Mouse (Mus musculus): ENCODE data around the gene Vmp1. TPM values are rescaled to one million over a fixed set of nuclear protein-coding genes. Genes with fewer than 3 reads are reported as not detected.

Vmp1 gene
- polyA plus RNA-seq, 1 experiment from 2014 or later = 144 TPM

DNA sequence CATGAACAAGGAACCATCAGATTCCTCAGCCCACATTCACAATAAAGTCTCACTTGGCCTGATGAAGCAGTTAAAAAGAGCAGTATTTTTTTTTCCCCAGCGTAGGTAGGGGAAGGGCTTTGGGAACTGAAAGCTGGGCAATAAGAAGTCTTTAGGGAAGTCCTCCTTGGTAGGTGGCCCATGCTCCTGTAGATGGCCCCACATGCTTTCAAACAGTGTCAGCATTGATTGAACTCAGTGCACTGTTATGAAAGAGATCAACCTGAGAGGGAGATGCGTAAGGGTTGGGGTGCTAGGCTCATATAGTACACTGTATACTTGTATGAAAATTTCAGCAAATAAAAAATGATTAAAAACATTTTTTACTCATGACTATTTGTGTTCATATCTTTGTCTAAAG, 8.3 kb upstream of the Vmp1 start:
- Histone ChIP-seq H3K4me3 (replicated peaks) (no peak overlapping the region), H3K27me3 (no peaks in the 10 kb centered on the region), H3K9ac (no peak overlapping the region), H3K36me3 (peaks cover 94% of the 10 kb centered on the region), H3K4me2 (no peak overlapping the region), H3K27ac (0 out of 2 replicates have a peak overlapping the region, but pooled peaks have one; percentile 0), H3K4me1 (peaks cover 4% of the 10 kb centered on the region), H3K9me3 (replicated peaks) (no peaks in the 10 kb centered on the region)
- 88% methylated on average over 2 of the region's 2 CpGs for WGBS
- ATAC-seq (replicated peaks; ENCODE audit: low FRiP score) = no peak

DNA sequence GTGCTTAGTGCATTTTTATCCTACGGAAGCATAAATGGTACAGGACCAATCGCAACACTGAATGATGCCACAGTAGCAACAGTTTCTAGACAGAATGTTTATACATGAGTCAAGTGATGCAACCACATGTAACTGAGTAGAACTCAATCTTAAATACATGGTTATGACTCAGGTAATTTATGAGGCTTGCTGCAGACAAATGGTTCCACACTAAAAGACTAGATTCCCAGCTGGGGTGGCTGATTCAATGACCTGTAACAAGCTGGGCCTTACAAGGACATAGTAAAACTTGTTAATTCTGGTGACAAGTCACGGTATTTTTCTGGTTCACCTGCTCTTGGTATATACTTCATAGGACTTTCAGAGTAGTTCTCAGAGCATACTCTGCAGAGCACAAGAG, 7.8 kb upstream of the Vmp1 start:
- no peak for ATAC-seq (replicated peaks; ENCODE audit: low FRiP score)
- no peaks in the 10 kb centered on the region for H3K27me3 ChIP-seq
- no peak overlapping the region for H3K4me2 ChIP-seq
- H3K4me1 ChIP-seq = peaks cover 6% of the 10 kb centered on the region
- peak overlapping the region; percentile 0; the same call in 1 of the 2 replicates for H3K27ac ChIP-seq
- no peak overlapping the region for H3K9ac ChIP-seq
- H3K4me3 ChIP-seq (replicated peaks) = no peak overlapping the region
- WGBS = 71% methylated on average over 3 of the region's 3 CpGs
- H3K36me3 ChIP-seq = peaks cover 92% of the 10 kb centered on the region
- no peaks in the 10 kb centered on the region for H3K9me3 ChIP-seq (replicated peaks)

DNA sequence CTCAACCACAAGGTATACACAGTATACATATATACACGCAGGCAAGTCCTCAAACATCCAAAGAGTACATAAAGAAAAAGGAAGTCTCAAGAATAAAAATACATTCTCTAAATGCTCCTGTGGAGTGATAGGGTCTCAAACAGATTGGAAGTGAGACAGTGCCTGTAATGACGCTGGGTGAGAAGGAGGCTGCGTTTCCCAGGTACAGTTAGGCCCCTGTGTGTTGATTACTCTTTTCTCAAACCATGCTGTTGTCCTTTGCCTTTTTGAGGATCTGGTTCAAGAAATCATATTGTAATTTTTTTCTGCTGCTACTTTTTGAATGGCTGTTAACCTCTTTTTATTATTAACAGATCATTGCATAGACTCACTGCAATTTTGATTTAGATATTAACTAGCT, 6.7 kb upstream of the Vmp1 start:
- WGBS = 89% methylated on average over 3 of the region's 3 CpGs
- Histone ChIP-seq H3K27me3 (no peaks in the 10 kb centered on the region), H3K36me3 (peaks cover 83% of the 10 kb centered on the region), H3K4me2 (no peak overlapping the region), H3K9me3 (replicated peaks) (no peaks in the 10 kb centered on the region), H3K4me1 (peaks cover 13% of the 10 kb centered on the region), H3K9ac (no peak overlapping the region), H3K27ac (peak overlapping the region; percentile 48), H3K4me3 (replicated peaks) (no peak overlapping the region)
- ATAC-seq (replicated peaks; ENCODE audit: low FRiP score) = no peak

DNA sequence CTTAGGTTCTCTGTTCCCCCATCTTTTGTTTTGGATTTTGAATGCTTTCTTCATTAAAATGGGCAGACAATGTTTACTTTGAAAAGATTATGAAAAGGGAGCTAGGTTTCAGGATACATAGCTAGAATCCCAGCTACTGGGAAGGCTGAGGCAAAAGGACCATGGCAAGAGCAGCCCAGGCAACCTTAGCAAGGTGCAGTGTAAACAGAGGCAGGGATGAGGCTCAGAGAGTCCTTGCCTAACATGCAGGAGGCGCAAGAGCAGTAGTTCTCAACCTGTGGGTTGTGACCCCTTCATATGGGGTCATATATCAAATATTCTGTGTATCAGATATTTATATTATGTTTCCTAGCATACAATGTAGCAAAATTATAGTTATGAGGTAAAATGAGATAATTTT, 1.7 kb upstream of the Vmp1 start:
- Histone ChIP-seq H3K9ac (peak overlapping the region; percentile 89; the same call in 1 of the 2 replicates), H3K4me1 (peaks cover 37% of the 10 kb centered on the region), H3K36me3 (peaks cover 34% of the 10 kb centered on the region), H3K27ac (peak overlapping the region; percentile 41; the same call in 1 of the 2 replicates), H3K4me2 (peak overlapping the region; percentile 88), H3K9me3 (replicated peaks) (no peaks in the 10 kb centered on the region), H3K27me3 (no peaks in the 10 kb centered on the region), H3K4me3 (replicated peaks) (peak overlapping the region; percentile 91)
- ATAC-seq (replicated peaks; ENCODE audit: low FRiP score) = no peak
- WGBS = 84% methylated on average over 1 of the region's 1 CpGs

DNA sequence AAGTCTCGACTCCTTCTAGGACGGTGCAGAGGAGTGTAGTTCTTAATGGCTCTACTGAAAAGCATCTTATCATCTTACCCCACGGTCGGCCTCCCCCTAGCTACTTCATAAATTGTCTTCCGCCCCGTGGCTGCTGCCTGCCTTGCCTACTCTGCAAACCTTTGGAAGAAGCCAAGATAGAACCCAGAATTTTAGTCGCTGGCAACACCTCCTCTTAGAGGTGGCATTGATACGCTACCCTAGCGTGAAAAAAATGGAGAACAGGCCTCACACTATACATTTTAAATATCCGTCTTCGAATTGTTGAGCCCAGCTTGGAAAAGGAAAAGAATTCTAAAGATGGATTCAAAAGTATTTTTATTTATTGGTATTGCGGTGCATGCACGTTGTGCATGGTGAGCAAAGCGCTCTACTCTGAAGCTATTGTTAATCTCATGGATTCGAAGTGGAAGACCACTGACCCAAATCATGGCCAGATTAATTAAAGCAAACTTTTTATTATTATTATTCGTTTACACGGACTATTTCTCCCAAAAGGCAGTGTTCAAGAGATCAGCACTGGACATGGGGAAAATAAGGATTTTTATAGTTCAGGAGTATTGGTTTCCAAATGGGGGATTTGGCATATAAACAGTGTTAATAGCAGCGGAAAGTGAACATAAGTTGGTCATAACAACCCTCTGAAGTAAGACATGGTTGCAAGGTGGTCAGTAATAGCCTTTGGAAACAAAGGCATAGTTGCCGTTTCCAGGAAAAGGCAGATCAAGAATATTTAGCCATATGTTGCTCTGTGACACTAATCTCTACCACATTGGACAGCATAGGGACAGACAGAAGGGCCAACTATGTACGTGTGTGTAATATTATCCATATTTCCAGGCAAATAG, 733 bp upstream of the Vmp1 start:
- peaks cover 41% of the 10 kb centered on the region for H3K4me1 ChIP-seq
- H3K9me3 ChIP-seq (replicated peaks) = no peaks in the 10 kb centered on the region
- 7% methylated on average over 20 of the region's 20 CpGs for WGBS
- peak overlapping the region; percentile 98 for H3K27ac ChIP-seq
- no peaks in the 10 kb centered on the region for H3K27me3 ChIP-seq
- peak overlapping the region; percentile 88 for H3K4me2 ChIP-seq
- H3K4me3 ChIP-seq (replicated peaks) = peak overlapping the region; percentile 91
- H3K36me3 ChIP-seq = peaks cover 24% of the 10 kb centered on the region
- 0 out of 2 replicates have a peak, but pooled peaks have one; percentile 1 for ATAC-seq (replicated peaks; ENCODE audit: low FRiP score)
- peak overlapping the region; percentile 89 for H3K9ac ChIP-seq

DNA sequence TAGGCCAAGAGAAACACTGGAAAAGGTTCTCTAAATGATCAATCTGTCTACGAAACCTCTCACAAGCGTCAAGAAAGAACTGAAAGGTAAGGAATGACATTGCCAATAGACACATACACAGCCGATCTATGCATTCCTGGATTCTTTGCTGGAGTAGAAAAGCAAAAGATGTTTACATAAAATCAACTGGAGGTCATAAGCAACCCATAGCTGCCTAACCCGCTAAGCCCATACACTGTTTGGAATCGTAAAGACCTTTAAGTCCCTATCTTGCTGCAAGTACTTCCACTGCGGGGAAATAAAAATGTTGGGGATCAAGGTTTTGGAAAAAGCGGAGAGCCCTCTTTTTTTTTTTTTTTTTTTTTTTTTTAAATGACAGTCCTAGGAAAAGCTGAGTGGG, 775 bp downstream of the Vmp1 start:
- peak overlapping the region; percentile 98; the same call in 1 of the 2 replicates for H3K27ac ChIP-seq
- peaks cover 11% of the 10 kb centered on the region for H3K36me3 ChIP-seq
- H3K4me1 ChIP-seq = peaks cover 47% of the 10 kb centered on the region
- WGBS = 31% methylated on average over 7 of the region's 7 CpGs
- H3K4me3 ChIP-seq (replicated peaks) = peak overlapping the region; percentile 91
- peak overlapping the region; percentile 89 for H3K9ac ChIP-seq
- ATAC-seq (replicated peaks; ENCODE audit: low FRiP score) = no peak
- peak overlapping the region; percentile 88 for H3K4me2 ChIP-seq
- no peaks in the 10 kb centered on the region for H3K9me3 ChIP-seq (replicated peaks)
- no peaks in the 10 kb centered on the region for H3K27me3 ChIP-seq

DNA sequence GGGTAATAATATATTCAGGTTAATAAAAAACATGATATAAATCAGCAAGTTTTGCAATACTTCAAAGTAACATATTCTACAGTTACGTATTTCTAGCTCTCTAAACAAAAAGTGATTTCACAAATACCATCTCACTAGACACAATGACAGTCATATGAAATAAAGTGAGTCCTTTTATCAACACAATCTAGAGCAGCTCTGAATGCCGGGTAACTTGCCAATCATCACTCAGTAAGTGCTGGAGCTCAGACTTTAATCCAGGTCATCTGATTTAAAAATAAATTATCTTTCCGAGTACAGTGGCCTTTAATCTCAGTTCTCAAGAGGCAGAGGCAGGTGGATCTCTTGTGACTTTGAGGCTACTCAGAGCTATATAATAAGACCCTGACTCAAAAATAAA, 2.2 kb downstream of the Vmp1 start:
- H3K27me3 ChIP-seq = no peaks in the 10 kb centered on the region
- H3K27ac ChIP-seq = 0 out of 2 replicates have a peak overlapping the region, but pooled peaks have one; percentile 14
- no peak overlapping the region for H3K9ac ChIP-seq
- peak overlapping the region; percentile 91; the same call in 1 of the 2 replicates for H3K4me3 ChIP-seq (replicated peaks)
- peak overlapping the region; percentile 88; the same call in 1 of the 2 replicates for H3K4me2 ChIP-seq
- no peak for ATAC-seq (replicated peaks; ENCODE audit: low FRiP score)
- WGBS = 74% methylated on average over 3 of the region's 3 CpGs
- H3K9me3 ChIP-seq (replicated peaks) = no peaks in the 10 kb centered on the region
- H3K4me1 ChIP-seq = peaks cover 44% of the 10 kb centered on the region
- H3K36me3 ChIP-seq = peaks cover 5% of the 10 kb centered on the region; the same call in 1 of the 2 replicates

DNA sequence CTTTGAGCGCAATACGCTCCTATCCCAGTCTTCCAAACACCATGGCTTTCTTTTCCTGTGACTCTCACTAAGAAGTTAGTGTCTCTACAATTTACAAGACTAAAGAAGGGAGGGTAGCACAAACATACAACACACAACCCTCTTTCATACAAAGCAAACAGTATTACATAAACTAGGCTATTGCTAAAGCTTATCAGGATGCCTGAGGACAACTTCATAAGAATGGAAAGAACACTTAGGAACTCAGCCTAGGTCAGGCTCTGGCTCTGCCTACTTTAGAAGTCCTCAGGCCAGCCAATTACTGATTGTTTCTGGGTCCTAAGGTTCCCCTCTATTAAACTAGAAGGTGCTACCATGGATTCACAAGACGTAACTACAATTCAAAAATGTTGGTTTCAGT, 2.9 kb downstream of the Vmp1 start:
- H3K9me3 ChIP-seq (replicated peaks) = no peaks in the 10 kb centered on the region
- no peak overlapping the region for H3K9ac ChIP-seq
- peaks cover 41% of the 10 kb centered on the region for H3K4me1 ChIP-seq
- H3K27me3 ChIP-seq = no peaks in the 10 kb centered on the region
- no peak overlapping the region for H3K4me2 ChIP-seq
- ATAC-seq (replicated peaks; ENCODE audit: low FRiP score) = no peak
- H3K4me3 ChIP-seq (replicated peaks) = no peak overlapping the region
- WGBS = 88% methylated on average over 3 of the region's 3 CpGs
- H3K36me3 ChIP-seq = peaks cover 8% of the 10 kb centered on the region; the same call in 1 of the 2 replicates
- H3K27ac ChIP-seq = no peak overlapping the region

DNA sequence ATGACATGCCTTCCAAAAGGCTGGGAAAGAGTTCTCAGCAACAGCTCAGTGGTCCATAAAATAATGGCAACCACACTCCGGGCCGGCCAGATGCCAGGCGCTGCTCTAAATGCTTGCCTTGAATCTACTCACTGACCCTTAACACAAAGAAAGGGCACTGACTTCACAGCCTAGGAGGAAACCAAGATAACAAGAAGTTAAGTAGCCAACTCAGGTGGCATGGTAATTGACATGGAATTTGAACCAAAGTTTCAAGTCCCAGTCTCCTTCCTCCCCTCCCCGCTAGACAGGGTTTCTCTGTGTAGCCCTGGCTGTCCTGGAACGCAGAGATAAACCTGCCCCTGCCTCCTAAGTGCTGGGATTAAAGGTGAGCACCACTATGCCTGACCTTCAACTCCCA, 4.7 kb downstream of the Vmp1 start:
- H3K4me1 ChIP-seq = peaks cover 29% of the 10 kb centered on the region
- H3K9me3 ChIP-seq (replicated peaks) = no peaks in the 10 kb centered on the region
- no peak overlapping the region for H3K4me2 ChIP-seq
- H3K27me3 ChIP-seq = no peaks in the 10 kb centered on the region
- WGBS = 45% methylated on average over 5 of the region's 5 CpGs
- H3K36me3 ChIP-seq = peaks cover 8% of the 10 kb centered on the region; the same call in 1 of the 2 replicates
- H3K4me3 ChIP-seq (replicated peaks) = no peak overlapping the region
- peak; percentile 49 for ATAC-seq (replicated peaks; ENCODE audit: low FRiP score)
- H3K27ac ChIP-seq = peak overlapping the region; percentile 74
- no peak overlapping the region for H3K9ac ChIP-seq

DNA sequence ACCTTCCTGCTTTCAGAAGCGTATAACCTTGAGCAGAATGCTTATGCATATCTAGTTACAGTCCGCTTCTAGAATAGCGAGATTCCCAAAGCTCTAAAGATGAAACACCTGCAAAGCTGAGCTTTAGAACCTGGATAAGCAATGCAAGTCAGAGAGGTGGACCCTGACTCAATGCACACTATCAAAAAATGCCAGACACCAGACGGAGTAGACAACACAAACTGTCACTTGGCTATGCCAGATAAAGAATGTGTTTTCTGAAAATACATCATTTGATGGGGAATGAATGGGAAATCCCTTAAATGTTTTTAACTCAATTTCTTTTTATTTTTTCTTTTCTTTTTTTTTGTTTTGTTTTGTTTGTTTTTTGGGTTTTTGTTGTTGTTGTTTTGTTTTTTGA, 8.1 kb downstream of the Vmp1 start:
- peaks cover 12% of the 10 kb centered on the region; the same call in 1 of the 2 replicates for H3K4me1 ChIP-seq
- ATAC-seq (replicated peaks; ENCODE audit: low FRiP score) = no peak
- H3K27ac ChIP-seq = no peak overlapping the region
- H3K4me2 ChIP-seq = no peak overlapping the region
- no peaks in the 10 kb centered on the region for H3K9me3 ChIP-seq (replicated peaks)
- H3K36me3 ChIP-seq = peaks cover 8% of the 10 kb centered on the region; the same call in 1 of the 2 replicates
- no peak overlapping the region for H3K4me3 ChIP-seq (replicated peaks)
- no peak overlapping the region for H3K9ac ChIP-seq
- 86% methylated on average over 4 of the region's 4 CpGs for WGBS
- H3K27me3 ChIP-seq = no peaks in the 10 kb centered on the region

DNA sequence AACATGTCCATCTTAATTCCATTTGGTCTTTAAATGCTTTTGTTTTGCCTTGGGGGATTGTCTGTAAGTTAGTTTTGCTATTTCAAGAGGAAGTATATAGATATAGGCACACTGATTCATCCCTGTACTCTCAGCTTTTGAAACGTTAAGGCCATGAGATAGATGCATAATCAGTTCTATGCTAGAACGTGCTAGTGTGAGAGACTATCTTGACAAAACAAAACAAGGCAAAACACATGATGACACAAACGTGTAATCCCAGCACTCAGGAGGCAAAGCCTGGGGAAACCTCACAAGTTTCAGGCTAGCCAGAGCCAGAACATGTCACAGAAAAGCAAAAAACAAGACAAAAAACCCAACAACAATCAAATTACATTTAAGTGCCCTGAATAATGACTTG, 10.9 kb downstream of the Vmp1 start:
- WGBS = 78% methylated on average over 3 of the region's 3 CpGs
- no peak for ATAC-seq (replicated peaks; ENCODE audit: low FRiP score)
- H3K9ac ChIP-seq = no peak overlapping the region
- H3K36me3 ChIP-seq = peaks cover 8% of the 10 kb centered on the region; the same call in 1 of the 2 replicates
- no peak overlapping the region for H3K4me3 ChIP-seq (replicated peaks)
- no peak overlapping the region for H3K4me2 ChIP-seq
- no peak overlapping the region for H3K27ac ChIP-seq
- no peaks in the 10 kb centered on the region for H3K27me3 ChIP-seq
- H3K4me1 ChIP-seq = no peaks in the 10 kb centered on the region
- no peaks in the 10 kb centered on the region for H3K9me3 ChIP-seq (replicated peaks)

DNA sequence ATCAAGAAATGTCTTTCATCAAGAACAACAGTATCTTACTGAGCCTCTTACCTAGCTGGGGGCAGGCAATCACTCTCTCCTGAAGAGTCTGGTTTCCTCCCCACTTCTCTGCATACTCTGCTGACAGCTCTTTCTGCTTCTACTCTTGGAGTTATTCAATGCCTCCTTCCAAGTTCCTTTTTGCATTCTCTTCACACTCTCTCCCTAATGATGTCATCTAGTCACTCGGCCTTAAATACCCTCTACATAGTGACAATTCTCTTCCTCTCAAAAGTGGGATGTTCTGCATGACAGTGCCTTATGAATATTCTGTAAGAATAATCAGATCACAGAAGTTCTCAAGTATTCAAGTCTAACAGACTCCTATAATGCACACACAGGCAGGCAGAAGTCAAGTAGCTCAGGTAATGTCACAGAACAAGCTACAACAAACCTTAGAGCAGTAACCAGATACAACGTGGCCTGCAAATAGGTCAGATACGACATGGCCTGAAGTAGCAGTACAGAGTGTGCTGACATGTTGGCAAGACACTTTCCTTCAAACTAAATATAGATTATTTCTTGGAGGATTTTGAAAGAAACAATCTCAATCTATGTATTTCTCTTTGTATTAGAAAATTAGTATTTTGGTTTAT, 12.5 kb downstream of the Vmp1 start:
- no peak overlapping the region for H3K4me3 ChIP-seq (replicated peaks)
- H3K27ac ChIP-seq = no peak overlapping the region
- no peaks in the 10 kb centered on the region for H3K27me3 ChIP-seq
- no peak overlapping the region for H3K9ac ChIP-seq
- H3K9me3 ChIP-seq (replicated peaks) = no peaks in the 10 kb centered on the region
- WGBS = 72% methylated on average over 3 of the region's 3 CpGs
- 0 out of 2 replicates have a peak, but pooled peaks cover under 1% of the 10 kb centered on the region for H3K36me3 ChIP-seq
- H3K4me2 ChIP-seq = no peak overlapping the region
- no peaks in the 10 kb centered on the region for H3K4me1 ChIP-seq
- no peak for ATAC-seq (replicated peaks; ENCODE audit: low FRiP score)

Measured in kidney, embryonic 15.5 days (tissue).